Mouse (Mus musculus) ovary, postnatal 14 days (tissue): ENCODE data around the gene Nubp2.

Experiments
- DNase-seq: peaks from one replicate; pipeline ENCODE4 v3.0.0; 2022; ENCODE audit warnings: low spot score

Nubp2 gene

DNA sequence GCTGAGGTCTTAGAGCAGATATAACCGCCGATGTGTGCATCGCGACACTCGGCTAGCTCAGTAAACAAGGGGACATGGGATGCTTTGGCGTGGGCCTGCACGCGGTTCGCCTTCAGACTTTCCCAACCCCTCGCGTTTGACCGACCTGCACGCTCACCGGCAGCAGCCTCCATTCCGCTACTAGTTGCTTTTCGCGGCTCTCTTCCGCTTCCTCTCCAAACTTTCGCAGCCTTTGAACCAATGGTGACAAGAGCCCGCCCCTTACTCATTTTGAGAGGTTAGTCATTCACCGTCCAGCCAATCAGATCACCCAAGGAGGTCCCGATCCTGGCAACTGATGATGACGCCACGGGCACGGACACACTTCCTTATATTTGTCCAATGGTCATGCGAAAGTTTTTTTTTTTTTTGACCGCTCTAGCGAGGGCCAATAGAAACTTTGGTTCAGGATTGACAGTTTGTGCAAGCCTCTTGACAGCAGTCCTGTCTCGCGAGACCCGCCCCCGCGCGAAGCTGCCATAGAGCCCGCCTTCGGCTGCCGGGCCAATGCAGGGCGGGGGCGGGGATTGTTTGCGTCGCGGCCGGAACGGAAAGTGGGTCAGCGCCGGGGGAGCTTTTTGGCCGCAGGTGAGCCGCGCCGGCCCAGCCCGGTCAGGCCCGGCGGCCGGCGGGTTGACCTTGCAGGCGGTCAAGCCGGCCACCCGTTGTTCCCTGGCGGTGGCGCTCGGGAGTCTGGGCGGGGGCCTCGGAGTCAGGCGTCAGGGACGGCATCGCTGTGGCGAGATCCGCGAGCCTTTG is at the start of gene Nubp2, which contains the start of gene Spsb3:
Gene Nubp2, minus strand, starts transcription at position 216 of the 798 bp plus-strand sequence.
Gene Spsb3, plus strand, starts transcription at position 510 of the 798 bp plus-strand sequence.
- DNase-seq: peak; percentile 89

DNA sequence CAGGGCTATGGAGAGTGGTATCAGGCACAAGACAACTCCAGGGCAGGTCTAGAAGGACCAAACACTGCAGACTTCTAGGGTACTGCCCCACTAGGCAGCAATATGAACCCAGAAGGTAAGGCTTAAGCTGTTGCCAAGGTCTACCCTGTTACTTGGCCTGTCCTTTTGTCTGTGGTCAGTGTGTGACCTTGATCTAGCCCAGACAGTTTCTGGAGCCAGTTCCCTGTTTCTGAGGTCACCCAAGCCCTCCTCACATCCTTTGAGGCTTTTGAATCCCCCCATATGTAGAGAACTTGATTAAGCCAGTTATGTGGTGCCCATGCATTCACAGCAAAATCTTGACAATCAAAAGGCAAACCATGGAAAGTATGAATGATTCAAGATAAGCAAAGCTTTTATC is 49.5 kb upstream of the Nubp2 start:
- DNase-seq: no peak

DNA sequence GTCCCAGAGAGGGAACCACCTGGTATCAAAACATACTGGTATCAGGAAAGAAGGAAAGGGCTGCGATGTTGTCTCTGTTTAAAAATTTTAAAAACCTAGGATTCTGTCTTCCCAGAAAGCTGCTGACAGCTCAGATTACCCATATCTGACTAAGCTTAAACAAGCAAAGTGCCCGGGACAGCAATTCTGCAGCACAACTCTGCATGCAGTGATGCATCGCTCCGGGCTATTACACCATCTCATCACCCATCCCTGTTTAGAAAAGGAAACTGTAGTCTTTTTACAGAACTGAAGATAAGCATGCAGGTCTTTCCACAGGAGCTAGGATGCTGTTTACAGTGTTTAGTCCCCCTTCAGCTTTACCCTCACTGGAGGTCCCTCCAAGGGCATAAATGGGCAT is 48.8 kb upstream of the Nubp2 start:
- no peak for DNase-seq

DNA sequence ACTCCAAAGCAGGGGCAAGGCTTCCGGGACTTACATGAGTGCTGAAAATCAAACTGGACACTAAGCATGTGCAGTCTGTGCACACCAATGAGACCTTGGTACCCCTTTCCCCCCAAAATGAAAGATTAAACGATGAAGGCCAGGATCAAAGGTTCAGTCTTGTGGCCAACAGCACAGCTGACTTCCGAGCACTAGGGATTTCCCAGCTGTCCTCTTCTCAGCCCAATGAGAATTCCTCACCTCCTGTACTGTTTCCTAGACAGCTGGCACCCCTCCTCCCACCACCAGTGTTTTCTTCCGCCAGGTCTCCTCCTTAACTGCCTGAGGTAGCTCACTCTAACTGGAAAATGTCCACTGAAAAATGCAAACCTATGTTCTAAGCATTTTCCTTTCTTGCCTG is 47.0 kb upstream of the Nubp2 start:
- DNase-seq: no peak

DNA sequence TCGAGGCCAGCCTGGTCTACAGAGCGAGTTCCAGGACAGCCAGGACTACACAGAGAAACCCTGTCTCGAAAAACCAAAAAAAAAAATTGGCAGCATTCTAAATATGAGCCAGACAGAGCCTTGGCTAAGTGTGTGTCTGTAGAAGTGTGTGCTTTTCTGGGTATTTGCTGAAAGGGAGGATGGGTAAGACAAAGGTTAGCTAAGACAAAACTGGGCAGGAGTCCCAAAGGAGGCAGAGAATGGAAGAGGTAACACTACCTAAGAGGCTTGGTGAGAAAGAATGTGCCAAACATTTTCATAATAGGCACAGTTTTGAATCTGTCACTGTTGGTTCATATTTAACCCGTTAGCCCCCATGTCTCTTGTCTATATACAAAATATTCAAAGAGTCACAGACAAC is 46.3 kb upstream of the Nubp2 start:
- no peak for DNase-seq

DNA sequence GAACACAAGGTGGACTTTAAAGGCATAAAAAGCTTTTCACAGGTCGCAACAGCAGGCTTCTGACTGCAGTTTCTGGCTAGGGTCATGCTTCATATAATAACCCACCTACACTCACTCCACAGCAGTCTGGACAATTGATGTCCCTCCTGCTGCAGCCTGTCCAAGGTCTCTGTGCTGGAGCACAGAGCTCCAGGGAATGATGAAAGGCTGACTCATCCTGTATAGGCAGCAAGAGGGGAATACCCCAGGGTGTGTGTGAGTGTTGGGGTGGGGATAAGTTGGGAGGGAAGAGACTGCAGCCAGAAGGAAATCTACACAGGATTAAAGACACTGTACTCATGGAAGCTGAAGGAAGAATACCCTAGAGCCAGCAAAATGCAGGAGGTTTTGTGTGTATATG is 43.4 kb upstream of the Nubp2 start:
- DNase-seq: no peak

DNA sequence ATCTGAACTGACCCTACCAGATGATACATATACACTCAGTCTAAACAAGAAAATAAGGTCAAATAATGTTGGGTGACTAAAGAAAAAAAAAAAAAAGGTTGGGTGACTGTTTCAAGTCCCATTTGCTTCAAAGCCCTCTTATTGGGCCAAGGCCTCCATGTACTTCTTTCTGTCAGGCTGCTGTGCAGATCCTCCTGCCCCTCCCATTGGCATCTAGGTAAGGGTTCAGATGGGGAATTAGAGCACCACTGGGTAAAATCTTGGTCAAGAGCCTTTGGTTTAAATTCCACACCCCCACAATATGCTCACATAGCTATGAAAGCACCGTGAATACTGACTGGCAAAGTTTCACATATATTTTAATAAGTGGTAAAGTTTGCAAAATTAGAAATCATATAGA is 37.1 kb upstream of the Nubp2 start:
- no peak for DNase-seq

DNA sequence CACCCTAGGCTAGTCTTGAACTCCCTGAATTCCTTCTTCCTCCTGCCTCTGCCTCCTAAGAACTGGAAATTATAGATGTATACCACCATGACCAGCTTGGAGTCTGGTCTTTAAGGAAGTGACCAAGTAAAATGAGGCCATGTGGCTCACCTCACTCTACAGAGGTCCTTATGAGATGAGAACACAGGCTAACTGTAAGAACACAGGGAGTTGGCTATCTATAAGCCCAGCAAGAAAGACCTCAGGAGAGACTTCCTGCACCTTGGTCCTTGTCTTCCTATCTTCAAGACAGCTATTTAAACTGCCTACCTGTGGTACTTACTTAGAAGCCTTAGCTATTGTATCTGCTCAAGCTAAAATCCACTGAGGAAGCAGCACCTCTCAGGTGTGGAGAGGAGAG is 27.8 kb upstream of the Nubp2 start:
- no peak for DNase-seq

DNA sequence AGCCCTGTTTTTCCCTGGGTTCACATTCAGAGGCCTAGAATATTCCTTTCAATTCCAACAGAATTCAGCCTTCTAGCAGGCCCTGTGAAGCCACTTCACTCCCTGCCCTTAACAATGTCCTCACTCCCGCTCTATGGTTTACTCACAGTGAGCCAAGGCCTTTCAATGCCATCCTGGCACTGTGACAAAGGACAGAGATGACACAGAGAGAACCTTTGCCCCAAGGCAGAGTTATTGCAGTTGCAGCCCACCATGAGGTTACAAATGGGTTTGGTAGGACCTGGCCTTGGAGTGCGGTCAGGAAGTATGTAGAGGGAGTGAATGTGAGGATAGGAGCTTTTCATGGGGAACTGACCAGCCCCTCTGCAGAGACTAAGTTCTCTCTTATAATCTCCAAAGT is 21.4 kb upstream of the Nubp2 start:
- no peak for DNase-seq

DNA sequence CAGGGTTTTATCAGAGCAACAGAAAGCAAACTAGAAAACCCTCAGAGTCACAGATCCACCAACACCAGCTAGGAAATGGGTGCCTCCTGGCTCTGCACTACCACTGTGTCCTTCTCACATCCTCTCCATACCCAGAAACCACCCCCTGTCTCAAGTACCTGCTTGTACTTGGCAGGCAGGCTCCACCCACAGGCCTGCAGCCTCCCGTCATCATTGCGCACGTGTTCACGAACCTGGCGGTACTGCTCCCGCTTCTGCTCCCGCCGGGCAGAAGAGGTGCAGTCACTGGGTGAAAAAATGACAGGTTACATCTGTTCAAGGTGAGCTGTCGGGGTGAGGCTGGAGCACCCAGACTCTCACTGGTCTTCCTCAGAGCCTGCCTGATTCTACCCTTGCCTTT is 17.6 kb upstream of the Nubp2 start:
- DNase-seq: no peak

DNA sequence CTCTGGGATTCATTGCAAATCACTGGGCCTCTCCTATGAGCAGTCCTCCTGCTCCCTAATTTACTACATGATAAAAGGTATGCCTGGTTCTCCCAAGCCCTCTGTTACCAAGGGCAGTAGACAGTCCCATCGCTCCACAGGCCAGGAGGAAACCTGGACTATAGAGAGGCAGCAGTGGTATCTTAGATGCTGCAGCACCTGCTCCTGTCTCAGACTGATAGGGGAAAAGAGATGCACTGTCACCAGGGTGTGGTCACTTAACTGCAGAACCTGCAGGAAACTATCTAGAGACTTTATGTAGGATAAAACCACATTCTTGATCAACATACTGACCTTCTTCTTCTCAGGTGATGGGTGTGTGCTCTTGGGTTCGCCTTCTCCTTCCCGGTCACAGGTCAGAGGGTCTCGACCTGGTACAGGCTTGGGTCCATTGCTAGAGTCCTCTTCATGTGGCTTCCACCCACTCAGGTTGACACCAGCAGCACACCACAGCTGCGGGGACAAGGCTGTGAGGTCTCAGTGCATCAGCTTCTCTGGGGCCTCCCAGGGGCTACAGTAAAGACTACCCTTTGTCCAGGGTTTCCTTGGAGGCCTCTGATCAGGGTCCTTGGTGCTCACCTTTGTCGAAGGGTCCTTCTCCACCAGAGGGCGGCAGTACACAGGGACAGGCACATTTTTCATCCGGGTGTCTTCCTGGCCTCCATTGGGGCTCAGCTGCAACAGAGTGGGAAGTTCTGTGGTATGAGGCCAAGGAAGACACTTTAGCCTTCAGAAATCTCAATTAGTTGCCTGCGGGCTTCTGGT is 16.7 kb upstream of the Nubp2 start:
- no peak for DNase-seq

DNA sequence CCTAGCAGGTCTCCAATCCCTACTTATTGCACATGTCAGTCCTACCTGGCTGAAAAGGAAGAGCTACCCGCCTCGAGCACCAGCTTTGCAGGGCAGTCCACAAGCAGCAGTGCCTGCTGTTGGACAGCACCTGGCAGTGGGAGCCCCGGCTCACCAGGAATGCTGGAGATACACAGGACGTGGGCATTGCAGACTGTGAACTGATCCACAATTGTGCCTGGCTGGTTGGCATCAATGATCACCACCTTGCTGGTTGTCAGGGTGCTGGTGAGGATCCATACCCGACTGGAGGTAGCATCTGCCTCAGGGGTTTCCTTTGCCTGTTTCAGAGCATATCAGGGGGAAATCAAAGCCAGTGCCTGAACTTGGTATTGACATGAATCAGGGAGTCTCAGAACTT is 16.0 kb upstream of the Nubp2 start:
- DNase-seq: no peak

DNA sequence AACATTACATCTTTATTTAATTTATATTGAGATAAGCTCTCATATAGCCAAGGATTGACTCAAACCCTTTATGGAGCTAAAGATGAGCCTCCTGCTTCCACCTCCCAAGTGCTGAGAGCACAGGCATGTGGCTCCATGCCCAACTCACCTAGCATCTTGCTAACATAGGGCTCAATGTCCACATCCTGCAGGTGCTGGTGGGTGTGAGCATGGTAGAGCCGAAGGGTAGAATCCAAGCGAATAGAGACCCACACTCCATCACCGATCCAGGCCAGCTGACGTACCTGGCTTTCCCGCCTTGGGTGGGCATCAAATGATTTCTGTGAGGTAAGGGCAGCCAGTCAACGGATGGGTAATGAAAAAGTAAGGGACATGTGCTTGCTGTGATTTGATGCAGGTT is 13.9 kb upstream of the Nubp2 start:
- no peak for DNase-seq

DNA sequence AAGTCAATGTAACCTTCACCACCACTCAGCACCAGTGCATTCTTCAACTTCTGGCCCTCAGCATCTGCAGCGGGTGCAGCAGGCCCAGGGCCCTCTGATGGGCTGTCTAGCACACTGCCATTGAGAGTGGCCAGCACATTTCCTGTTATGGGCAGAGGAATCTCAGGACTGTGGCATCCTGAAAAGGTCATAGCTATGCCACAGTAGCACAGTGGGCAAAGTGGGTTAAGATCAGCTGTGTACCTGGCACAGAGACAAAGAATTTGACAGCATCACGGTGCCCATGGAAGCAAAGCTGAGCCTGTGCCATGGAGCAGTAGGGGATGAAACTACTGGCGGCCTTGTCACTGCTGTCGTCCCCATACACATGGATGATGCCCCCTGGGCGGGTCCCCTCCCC is 13.0 kb upstream of the Nubp2 start:
- no peak for DNase-seq

DNA sequence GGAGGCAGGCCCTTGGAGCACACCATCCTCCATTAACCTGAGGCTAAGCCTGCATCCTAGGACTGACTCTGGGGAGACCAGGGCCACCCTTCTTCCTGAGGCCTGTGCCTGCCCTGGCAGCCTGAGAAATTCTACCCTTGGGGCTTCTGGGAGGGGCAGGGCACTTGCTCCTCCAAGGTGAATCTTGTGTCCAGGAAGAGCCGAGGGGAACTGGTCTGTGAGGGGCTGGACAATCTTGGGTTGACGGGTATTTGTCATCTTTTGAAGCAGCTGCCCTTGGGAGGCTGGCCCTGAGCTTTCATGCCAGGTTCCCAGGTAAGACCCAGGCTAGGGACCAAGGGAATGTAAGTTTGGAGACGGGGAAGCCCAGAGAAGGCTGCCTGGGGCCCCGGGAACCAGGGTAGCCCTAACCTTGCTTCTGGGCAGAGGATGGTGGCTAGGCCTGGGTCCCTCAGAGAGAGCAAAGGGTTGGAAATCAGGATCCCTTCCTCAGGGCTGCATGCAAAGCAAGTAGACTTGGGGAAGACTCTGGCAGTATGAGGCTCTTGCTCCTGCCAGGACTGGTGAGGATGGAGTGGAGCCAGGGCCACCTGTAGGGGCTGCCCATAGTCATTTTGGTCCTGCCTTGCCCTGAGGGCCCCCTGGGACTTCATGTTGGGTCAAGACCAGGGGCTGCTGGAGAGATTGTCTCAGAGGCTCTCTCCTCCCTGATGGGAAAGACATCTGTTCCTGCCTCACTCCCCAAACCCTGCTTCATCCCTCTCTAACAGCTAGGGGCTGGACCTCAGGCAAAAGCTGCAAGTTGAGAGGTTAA is 12.1 kb upstream of the Nubp2 start:
- DNase-seq: no peak

DNA sequence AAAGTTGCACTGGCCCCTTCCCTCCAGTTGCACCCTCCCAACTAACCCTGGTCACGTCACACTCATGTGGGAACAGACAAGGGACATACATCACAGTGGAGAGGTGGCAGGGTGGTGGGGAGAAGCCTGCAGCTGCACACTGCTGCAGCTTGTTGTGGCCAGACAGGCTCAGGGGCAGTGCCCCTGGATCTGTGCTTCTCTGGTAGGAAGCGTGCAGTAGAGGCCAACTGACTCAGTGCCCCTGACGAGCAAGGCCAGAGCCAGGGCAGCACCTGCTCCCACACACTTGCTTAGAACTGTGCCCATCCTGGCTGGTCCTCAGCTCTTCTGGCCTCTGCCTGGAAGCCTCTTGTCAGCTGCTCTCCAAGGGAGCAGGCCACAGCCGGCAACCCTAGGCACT is 11.5 kb upstream of the Nubp2 start:
- DNase-seq: no peak

DNA sequence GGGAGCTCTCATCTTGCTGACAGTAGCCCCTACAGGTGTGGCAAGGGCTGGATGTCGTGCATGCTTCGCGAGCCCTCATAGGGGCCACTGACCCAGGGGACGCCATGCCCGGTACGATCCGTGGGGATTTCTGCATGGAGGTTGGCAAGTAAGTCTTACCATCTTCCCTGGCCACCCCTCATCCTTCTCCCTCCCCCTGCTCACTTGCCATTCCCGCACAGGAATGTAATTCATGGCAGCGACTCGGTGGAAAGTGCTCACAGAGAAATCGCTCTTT is 10.8 kb upstream of the Nubp2 start:
- DNase-seq: no peak

DNA sequence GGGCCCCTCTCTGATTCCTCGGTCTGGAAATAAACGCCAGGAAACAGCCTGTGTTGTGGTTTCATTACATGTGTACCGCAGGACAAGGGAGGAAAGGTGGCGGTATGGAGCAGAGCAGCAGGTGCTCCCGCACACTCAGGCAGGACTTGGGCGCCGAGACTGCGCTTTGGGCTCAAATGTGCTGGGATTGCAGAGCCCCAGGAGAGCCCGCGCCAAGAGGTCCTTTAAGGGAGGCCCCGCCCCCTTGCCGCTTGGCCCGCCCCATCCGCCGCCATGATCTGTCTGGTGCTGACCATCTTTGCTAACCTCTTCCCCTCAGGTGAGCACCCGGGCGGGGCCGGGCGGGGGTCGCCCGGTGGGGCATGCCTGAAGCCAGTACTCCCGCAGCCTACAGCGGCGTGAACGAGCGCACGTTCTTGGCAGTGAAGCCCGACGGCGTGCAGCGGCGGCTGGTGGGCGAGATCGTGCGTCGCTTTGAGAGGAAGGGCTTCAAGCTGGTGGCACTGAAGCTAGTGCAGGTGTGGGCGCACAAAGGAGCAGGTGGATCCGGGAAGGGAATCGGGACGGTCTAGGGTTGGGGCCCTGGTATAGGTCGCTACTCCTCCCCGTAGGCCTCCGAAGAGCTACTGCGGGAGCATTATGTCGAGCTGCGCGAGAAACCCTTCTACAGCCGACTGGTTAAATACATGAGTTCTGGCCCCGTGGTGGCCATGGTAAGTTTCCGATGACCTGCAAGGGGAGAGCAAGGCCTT is 10.3 kb upstream of the Nubp2 start, which contains the start of gene Nme3:
Gene Nme3, plus strand, starts transcription at position 260 of the 752 bp plus-strand sequence.
- DNase-seq: peak; percentile 63

DNA sequence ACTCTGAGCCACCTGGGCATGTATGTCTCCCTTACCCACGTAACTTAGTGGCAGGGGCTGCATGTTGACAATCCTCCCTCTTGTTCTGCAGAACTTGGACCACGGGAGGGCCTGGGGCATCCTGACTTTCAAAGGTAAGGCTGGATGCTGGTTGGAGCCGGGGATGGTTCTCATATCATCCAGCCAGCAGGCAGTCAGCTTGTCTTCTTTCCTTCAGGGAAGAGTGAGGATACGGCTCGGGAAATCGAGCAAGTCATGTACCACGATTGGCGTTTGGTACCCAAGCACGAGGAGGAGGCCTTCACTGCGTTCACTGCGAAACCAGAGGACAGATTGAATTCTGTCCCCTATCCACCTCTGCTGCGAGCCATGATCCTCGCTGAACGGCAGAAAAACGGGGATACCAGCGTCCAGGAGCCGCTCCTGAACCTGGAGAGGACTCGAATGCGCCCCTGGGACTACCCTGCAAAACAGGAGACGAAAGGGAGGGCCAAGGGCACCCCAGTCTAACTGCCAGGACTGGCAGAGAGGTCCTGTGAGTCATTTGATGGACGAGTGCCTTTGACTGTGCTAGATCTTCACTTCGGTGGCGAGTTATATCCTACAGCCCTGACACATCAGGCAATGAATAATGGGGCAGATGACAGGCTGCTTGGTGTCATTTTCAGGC is 9.6 kb upstream of the Nubp2 start:
- DNase-seq: no peak

DNA sequence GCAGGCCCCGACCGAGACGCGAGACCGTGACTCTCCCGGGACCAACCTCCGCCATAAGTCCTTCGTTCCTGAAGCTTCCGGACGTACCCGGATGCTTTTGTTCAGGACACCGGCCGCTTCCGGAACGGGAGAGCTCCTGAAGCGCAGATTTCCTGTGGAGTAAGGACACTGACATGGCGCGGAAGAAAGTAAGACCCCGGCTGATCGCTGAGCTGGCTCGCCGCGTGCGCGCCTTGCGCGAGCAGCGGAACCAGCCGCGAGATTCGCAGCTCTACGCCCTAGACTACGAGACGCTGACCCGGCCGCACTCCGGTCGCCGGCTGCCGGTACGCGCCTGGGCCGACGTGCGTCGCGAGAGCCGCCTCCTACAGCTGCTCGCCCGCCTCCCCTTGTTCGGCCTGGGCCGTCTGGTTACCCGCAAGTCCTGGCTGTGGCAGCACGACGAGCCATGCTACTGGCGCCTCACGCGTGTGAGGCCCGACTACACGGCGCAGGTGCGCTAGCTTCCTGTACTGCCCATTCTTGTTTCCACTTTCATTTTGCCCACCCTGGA is 8.9 kb upstream of the Nubp2 start, which contains the start of the genes Eme2 and Mrps34:
Gene Eme2, minus strand, starts transcription at position 93 of the 553 bp plus-strand sequence.
Gene Mrps34, plus strand, starts transcription at position 122 of the 553 bp plus-strand sequence.
- peak; percentile 73 for DNase-seq
